Mouse (Mus musculus) forelimb bud, embryonic 11.5 days (tissue): ENCODE data around the gene Hydin.
A peak's percentile ranks its signal among the peaks of the same experiment; 100 is the strongest.

ENCODE experiments used
- DNase-seq: peaks from one replicate; pipeline ENCODE4 v3.0.0-alpha.2; 2012; ENCODE audit warnings: low read depth, low spot score

The Hydin gene

DNA sequence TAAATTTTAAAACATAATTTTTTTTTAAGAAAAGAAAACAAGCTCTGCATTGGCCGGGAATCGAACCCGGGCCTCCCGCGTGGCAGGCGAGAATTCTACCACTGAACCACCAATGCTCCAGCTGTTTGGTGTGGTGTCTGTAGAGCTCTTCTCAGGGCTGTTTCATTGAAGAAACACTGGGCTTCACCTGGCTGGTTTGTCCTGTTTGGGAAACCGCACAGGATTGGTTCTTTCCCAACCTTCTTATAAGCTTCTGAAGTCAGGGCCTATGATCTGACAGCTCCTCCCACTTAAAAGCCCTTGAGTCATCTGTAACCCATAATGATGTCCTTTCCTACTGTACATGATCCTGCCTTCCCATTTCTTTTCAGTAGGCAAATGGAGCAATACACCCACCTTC lies 364.4 kb downstream of the Hydin start:
- DNase-seq: peak; percentile 4

DNA sequence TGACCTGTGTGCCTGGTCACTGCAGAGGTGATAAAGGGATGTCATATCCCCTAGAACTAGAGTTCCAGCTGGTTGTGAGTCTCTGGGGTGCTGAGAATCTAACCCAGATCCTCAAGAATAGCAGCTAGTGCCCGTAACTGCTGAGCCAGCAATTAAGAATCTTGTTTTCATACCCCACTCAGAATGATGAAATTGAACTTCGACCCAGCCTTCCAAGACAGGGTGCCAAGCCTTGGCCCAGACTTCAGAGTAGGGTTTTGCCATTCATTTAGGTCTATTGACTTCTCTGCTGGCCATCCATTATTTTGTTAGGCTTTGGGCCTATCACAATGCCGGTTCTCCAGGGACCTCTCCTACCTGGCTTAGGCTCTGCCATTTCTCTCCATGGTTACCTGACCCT lies 367.0 kb downstream of the Hydin start:
- no peak for DNase-seq

DNA sequence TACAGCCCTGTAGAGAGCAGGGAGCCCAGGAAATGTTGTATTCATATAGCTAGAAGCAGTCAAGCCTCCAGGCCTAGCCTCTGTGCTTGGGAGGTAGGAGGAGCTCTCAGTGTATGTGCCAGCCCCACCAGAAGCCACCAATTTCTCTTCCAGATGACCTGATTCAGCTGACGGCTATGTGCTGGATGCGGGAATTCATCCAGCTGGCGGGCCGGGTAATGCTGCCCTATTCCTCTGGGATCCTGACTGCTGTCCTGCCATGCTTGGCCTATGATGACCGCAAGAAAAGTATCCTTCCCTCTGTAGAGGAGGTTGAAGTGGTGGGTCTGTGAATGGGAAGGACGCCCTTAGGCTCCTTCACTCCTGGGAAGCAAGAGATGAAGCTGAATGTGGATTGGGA lies 369.4 kb downstream of the Hydin start:
- DNase-seq: no peak

DNA sequence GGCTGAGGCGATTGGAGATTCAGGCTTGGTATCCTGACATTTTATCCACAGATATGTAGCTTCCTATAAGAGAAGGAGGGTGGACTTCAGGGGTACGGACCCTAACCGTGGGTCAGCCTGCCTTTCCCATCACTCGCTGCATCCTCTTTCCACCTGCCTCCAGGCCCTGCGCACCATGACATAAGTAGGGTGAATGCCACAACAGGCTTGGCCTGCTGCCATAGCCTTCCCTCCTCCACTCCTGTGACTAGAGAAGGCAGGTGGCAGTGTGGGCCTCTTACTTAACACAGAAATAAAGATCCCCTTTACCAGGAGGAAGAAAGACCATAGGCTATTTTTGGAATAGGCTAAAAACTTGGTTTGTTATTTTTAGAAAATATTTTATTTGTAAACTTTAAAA lies 375.6 kb downstream of the Hydin start:
- DNase-seq: no peak

DNA sequence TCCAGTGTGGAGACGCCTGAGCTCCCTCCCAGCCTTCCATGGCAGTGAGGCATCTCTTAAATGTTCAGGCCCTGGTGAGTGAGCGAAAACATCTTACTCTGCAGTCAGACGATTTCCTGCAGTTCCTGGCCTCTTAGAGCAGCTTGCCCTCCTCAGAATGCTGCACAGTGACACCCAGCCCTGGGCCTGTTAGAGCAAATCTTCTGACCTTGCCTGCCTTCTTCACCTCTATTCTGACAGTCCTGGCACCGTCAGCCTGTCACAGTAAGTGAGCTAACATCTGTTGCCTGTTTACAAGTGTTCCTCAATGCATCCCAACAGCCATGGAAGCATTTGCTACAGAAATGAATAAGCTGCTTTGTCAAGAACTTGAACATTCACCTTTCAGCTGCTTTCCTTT lies 376.4 kb downstream of the Hydin start:
- DNase-seq: no peak

DNA sequence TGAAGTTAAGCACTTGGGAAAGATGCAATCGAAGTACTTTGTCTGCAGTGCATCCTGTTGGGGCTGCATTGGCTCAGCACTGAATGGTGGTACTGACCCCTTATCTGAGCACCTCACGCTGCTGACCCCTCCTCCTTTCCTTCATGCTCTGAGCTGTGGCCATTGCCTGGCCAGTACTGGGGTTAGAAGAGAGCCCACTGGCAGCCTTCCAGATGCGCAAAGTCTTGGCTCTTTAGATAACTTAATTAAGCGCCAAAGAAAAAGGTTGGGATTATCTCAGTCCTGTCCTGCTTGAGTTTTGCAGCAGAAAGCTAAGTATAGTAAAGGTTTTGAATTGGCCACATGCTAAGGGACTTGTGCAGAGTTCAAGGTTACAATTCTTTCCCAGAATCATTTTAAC lies 377.6 kb downstream of the Hydin start:
- no peak for DNase-seq

DNA sequence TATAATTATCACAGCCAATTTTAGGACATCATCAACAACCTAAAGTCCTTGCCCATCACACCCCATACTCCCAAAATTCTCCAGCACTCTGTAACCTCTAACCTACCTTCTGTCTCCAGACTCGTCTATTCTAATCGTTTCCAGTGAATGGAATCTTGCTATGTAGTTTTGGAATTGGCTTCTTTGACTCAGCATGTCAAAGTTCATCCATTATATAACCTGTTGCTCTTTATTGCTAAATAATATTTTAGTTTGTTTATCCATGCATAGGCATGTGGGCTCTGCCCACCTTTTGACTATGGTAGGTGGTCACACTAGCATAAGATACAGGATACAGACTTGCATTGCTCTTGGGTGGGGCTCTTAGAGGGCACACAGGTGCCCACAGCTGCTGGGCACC lies 378.1 kb downstream of the Hydin start:
- DNase-seq: no peak

DNA sequence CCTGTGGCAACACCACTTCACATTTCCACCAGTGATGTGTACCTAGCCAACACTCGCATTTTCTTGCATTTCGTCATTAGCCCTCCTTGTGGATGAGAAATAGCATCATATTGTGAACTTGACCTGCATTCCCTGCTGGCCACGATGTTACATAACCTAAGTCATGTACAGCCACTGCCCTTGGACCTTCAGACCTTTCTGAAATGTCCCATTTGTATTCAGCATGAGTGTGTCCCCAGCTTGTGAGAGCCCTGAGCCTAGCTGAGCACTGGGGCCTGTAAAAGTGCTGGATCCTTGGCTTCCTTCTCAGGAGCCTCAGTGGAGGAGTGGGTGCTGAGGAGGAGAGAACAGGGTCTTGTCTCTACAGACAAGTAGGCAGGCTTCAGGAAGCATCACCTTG lies 378.6 kb downstream of the Hydin start:
- no peak for DNase-seq

DNA sequence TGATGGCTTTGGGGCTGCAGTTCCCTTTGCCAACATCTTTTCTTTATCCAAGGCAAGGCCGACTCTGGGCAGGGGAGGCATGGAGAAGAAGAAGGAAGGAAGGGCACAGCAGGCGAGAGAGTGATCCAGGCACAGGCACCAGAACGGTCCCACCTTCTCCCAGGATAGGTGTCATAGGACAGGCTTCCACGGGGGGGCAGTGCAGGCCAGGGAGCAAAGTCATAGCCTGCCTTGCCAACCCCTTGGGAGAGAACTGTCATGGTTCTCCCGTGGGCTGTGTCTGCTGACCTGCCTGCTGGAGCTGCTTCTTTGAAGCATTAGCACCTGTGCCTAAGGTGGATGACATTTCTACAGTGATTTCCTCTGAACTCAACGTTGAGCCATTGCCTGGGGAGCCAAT lies 379.3 kb downstream of the Hydin start:
- DNase-seq: peak; percentile 24

DNA sequence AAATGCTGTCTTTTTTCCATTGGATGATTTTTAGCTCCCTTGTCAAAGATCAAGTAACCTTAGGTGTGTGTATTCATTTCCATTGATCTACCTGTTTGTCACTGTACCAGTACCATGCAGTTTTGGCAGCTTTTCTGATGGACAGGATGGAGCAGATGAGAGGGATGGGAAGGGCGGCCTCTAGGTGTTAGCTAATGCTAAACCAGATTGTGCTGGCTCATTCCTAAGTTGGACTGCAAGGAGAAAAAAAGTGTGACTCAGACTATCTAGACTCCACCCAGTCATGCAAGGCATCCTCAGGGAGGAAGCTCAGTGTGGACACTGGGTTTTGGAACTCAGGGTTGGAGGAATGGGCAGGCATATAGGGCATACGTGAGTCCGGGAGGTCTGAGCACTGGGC lies 381.8 kb downstream of the Hydin start:
- DNase-seq: no peak

DNA sequence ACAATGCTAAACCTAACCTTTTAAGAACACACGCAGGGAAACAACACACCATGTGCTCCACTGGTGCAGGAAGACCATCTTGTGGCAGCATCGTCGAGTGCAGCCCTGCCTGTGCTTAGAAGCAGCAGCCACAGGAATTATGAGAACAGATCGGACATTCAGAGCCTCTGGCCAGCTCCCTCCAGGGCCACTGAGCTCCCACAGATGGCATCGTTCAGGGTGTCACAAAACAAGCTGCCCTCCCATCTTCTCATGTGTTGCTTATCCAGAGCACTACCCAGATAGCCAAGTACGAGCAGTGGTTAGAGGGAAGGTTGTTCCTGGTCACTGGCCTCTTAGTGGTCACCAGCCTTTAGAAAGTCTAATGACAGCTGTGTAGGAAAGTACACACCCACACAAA lies 382.5 kb downstream of the Hydin start:
- no peak for DNase-seq

DNA sequence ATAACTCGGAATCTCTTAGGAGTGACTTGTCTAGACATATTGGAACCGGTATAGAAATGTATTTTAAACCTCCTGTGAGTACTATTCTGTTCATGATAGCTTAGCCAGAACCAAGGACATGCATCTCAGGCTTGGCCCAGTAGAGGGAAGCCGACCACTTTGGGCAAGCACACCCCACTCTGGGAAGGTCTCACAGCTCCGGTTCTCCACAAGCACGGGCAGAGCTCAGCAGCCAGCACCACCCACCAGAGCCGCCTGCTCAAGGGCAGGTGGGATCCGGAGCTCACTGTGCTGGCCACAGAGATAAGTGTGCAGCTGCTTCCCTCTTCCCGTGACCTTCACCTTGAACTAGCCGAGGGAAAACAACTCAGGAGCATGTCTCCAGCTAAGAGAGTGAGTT lies 384.1 kb downstream of the Hydin start:
- DNase-seq: no peak

DNA sequence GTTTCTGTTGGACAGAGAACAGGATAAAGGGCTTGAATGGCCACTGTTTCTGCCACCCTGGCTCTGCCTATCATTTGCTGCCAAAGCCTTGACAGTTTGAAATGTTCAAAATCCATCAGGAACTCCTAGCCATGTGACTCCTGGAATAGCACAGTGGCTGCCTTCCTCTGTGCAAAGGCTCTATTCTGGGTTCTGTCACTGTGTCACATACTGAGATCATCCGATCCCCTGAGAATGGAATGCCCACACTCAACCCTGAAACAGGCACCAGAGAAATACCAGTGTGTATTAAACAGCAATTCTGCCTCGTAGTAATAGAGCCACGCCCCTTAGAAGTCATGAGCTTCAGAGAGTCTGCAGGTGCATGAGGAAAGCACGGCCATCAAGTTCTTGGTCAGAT lies 385.1 kb downstream of the Hydin start:
- no peak for DNase-seq

DNA sequence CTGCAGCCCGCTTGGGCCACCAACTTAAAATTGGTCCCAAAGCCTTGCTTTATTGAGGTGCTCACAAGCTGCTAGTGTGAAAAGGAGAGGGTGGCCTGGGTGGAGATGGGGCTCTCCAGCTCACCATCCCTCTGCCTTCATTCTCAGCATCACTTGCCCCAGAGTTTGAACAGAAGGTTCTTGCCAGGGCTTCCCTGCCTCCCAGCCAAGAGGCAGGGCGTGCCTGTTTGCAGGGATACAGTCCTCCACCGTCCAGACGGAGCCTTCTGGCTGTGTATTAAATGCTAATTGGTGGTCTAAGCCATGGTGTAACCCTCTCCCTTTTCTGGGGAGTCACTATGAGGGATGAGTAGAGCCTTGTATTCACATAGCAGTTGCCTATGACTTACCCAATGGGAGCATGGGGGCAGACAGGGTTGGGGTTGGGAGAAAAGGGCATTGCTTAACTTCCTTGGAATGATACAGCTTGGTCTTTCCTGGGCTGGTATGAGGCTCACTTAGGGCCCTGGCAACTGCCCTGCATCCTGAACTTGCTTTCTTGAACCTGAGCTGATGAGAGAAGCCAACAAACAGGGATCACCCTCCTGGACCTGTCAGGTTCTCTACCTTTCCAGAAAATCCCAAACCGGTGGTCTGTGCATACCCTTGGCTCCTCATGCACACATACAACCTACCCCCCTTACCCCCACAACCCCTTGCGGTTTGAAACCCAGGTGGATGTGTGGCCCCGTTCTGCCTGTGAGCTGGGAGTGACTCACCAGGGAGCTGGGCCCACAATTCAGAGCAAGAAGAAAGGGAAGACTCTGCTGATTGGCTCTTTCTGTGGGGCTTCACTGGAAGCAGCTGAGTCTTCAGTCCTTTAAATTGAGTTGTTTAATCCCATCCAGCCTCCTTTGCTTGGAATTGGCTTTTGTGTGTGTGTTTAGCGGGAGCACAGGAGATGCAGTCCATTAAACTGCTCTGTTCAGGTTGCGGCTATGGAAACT lies 387.6 kb downstream of the Hydin start:
- no peak for DNase-seq

DNA sequence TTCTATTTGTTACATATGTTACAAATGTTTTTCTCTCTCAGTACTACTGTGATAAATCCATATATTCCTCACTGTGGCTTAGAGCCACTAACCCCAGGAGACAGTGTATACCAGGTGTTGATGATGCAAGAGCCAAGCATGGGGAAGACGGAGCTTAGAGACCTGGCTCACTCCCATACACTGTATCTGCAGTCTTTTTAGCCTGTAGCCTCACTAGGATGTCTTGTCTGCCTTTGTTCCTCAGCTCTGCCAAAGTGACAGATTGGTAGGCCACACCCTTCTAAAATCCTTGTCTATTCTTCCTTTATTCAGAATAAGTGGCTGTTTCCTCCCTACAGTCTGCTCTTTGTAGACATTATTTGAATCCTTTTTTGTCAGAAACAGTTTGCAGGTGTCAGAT lies 389.1 kb downstream of the Hydin start:
- no peak for DNase-seq

DNA sequence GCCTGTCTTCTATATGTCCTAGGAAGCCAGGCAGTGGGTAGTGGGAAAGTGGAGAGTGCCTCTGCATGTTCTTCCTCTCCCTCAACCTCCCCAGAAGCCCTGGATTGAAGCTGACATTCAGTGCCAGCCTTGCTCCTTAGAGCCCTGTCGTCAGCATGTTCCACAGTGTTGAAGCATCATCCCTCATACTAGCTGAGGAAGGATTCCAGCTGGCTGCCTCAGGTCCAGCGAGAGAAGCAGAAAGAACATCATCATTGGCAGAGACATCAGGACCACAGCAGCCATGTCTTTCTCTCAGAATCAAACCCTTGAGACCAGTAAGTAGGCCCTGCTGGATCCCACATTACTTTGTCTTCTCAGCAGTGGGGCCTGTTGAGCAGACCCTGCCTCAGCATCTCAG lies 390.9 kb downstream of the Hydin start:
- no peak for DNase-seq
